Mouse (Mus musculus) cerebellum, adult 2 months (tissue): ENCODE data around the gene Lbhd2.

ENCODE experiments used
- CTCF ChIP-seq: fragments of 200-500 bp; IDR thresholded peaks from 2 replicates; pipeline ENCODE4 v1.5.1; 2011; ENCODE audit warnings: low read depth, mild to moderate bottlenecking, control low read depth, low read length, moderate library complexity, borderline replicate concordance; ENCODE audit not compliant: insufficient read depth
- POLR2A ChIP-seq: fragments of 200-500 bp; IDR thresholded peaks from 2 replicates; pipeline ENCODE4 v1.6.1; 2011; ENCODE audit warnings: low read length, control low read depth, borderline replicate concordance; ENCODE audit not compliant: insufficient read depth

DNA sequence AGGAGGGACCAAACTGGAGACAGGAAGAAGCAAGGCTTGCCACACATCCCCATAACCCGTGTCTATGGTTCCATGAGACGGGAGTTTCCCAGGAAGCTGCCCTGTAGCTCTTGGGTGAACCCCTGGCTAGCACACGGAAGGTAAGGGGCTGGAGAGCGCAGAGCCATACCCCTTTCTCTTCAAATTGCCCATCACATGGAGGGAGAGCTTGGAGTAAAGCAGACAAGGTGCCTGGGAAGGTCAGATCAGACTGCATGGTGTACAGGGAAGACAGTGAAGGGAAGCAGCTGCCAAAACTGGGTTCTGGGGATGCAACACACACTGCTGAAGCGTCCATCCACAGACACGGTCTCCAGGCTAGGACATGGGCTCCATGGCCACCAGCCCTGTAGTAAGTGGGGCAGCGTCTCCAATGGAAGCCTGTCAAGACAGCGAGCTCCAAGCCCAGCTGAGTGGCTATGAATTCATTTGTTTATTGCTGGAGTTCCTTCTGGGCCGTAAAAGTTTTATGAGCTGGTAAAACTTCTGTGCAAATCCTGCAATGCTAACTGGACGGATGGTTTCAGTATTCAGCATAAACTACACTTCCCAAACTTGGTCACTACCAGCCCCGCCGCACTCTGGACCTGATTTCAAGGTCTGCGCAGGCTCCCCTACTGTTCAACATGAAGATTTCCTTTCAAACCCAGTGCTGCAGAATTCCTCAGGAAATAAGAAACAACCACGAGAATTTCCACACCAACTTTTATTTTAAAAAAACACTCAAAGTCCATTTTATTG lies 45.1 kb upstream of the Lbhd2 start:
- TF ChIP-seq POLR2A = no peak
- TF ChIP-seq CTCF = no peak
